Mouse (Mus musculus) retina, postnatal 1 day (tissue): ENCODE measurements around the gene Pask.

Experiments used
- DNase-seq: peaks from one replicate; pipeline ENCODE4 v3.0.0-alpha.2; 2012

The Pask gene

GRCm38 (mm10) chr1:93277041-93277440 is 66.2 kb downstream of the Pask start:
- no peak for DNase-seq

DNA sequence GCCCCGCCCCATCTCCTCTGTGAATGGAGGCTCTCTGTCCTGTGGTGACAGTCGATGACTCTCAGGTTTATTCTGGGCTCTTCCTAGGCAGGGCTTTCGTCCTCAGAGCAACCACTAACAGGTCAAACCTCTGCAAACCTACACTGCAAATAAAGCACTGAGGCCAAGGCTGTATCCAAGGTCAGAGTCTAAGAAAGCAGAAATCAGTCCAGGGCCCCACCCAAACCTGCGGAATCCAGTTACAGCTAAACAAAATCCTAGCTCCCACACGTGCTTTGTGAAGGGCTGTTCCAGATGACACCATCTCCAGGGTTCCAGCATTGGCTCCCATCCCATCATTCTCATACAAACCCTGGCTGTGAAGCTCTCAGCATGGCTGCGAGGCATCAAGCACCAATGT is 67.7 kb downstream of the Pask start:
- DNase-seq: no peak

- peak; percentile 44 for DNase-seq
Observed at GRCm38 (mm10) chr1:93272409-93272821, 70.9 kb downstream of the Pask start.

DNA sequence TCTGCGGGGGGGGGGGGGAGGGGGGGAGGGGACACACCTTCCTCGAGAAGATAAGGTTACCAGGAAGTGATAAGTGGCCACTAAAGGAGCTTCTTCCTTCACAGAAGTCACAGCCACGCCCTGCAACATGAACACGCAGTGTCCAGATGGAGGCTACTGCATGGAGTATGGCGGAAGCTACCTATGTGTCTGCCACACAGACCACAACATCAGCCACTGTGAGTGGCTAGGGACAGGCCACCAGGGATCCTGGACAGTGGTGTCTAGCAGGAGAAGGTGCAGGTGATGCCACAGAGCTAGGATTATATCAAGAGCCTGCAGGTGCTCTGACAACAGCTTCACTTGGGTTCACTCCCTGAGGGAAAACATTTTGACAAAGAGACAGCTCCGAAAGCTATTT is 71.5 kb downstream of the Pask start:
- DNase-seq: no peak

DNA sequence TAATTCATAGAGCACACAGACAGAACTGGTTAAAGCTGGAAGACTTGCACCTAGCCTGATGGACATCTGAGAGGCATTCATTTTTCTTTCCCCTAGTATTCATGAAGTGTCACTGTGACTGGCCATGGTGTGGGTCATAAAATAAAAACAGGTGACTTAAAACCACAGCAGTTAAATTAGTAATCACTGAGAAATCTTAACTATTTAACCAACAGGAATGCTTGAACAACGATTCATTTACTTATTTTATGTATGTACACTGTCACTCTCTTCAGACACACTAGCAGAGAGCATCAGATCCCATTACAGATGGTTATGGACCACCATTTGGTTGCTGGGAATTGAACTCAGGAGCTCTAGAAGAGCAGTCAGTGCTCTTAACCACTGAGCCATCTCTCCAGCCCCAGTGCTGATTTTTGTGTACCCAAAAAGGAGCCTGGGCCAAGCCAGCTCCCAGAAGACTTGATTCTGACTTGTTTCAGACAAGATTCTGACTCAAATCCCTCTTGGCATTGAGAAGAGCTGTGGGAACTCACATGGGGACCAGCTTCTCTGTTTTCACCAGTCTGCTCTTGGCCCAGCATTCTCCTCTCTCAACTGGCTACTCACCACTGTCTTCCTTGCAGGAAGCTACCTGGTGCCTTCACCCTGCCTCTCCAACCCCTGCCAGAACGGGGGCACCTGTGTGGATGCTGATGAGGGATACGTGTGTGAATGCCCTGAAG is 72.6 kb downstream of the Pask start:
- no peak for DNase-seq

GRCm38 (mm10) chr1:93268246-93268645 is 75.0 kb downstream of the Pask start:
- no peak for DNase-seq

DNA sequence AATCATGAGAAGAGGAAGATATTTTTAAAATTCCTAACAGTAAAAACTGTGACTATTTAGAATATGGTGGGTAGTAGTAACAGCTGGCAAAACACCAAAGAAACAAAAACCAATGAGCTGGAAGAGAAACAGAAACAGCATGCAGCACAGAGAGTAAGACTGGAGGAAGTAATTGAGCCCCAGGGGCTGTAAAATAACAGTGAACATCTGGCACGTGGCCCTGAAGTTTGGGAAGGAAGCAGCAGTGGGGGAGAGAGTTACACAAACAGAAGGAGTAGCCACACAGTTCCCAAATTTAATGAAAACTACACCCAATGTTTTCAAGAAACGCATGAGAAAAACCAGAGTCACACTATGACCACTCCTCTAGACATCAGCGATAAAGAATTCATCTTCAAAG is 76.1 kb downstream of the Pask start:
- no peak for DNase-seq
